Mouse (Mus musculus): ENCODE measurements at regions not wholly inside any gene's neighbourhood (a gene's known extent, or its start where the extent isn't known, plus 50 kb on each side); places are given as distances from the start of the nearest gene placed in this dataset.

- Histone ChIP-seq H3K9me3 (replicated peaks) (no peaks in the 10 kb centered on the region), H3K27ac (replicated peaks) (no peak overlapping the region), H3K36me3 (no peaks in the 10 kb centered on the region), H3K4me3 (replicated peaks) (no peak overlapping the region), H3K9ac (no peak overlapping the region), H3K27me3 (no peaks in the 10 kb centered on the region), H3K4me1 (peaks cover 7% of the 10 kb centered on the region), H3K4me2 (replicated peaks) (no peak overlapping the region)
- WGBS: 59% methylated on average over 7 of the region's 7 CpGs
- no peak for ATAC-seq (ENCODE audit: insufficient number of reproducible peaks, low FRiP score, low TSS enrichment, low read depth)
Measured at GRCm38 (mm10) chr1:90514176-90514575, 88.6 kb upstream of the Cops8 start.

GRCm38 (mm10) chr1:90518584-90519265 is 84.1 kb upstream of the Cops8 start:
- ATAC-seq (ENCODE audit: insufficient number of reproducible peaks, low FRiP score, low TSS enrichment, low read depth): no peak
- peak overlapping the region; percentile 53 for H3K27ac ChIP-seq (replicated peaks)

GRCm38 (mm10) chr1:90519284-90520275 is 83.2 kb upstream of the Cops8 start:
- WGBS: 50% methylated on average over 12 of the region's 12 CpGs
- Histone ChIP-seq H3K4me2 (replicated peaks) (no peak overlapping the region), H3K4me3 (replicated peaks) (no peak overlapping the region), H3K27ac (replicated peaks) (peak overlapping the region; percentile 53), H3K9ac (no peak overlapping the region), H3K4me1 (peaks cover 9% of the 10 kb centered on the region), H3K9me3 (replicated peaks) (no peaks in the 10 kb centered on the region), H3K27me3 (no peaks in the 10 kb centered on the region), H3K36me3 (no peaks in the 10 kb centered on the region)
- no peak for ATAC-seq (ENCODE audit: insufficient number of reproducible peaks, low FRiP score, low TSS enrichment, low read depth)

More at GRCm38 (mm10) chr1:90518584-90519265, 84.1 kb upstream of the Cops8 start:
- Histone ChIP-seq H3K27me3 (no peaks in the 10 kb centered on the region), H3K4me3 (replicated peaks) (no peak overlapping the region), H3K4me2 (replicated peaks) (no peak overlapping the region), H3K4me1 (peaks cover 9% of the 10 kb centered on the region), H3K9me3 (replicated peaks) (no peaks in the 10 kb centered on the region), H3K9ac (no peak overlapping the region), H3K36me3 (no peaks in the 10 kb centered on the region)
- 63% methylated on average over 9 of the region's 9 CpGs for WGBS

- no peaks in the 10 kb centered on the region for H3K36me3 ChIP-seq
- H3K4me2 ChIP-seq (replicated peaks): no peak overlapping the region
- no peak overlapping the region for H3K4me3 ChIP-seq (replicated peaks)
- ATAC-seq (ENCODE audit: insufficient number of reproducible peaks, low FRiP score, low TSS enrichment, low read depth): no peak
- no peaks in the 10 kb centered on the region for H3K27me3 ChIP-seq
- no peak overlapping the region for H3K27ac ChIP-seq (replicated peaks)
- peaks cover 9% of the 10 kb centered on the region for H3K4me1 ChIP-seq
- WGBS: 71% methylated on average over 8 of the region's 8 CpGs
- H3K9me3 ChIP-seq (replicated peaks): no peaks in the 10 kb centered on the region
- H3K9ac ChIP-seq: no peak overlapping the region
Measured at GRCm38 (mm10) chr1:90522294-90522693, 80.5 kb upstream of the Cops8 start.

GRCm38 (mm10) chr1:90524641-90525220 is 78.0 kb upstream of the Cops8 start:
- peaks cover 8% of the 10 kb centered on the region; the same call in 1 of the 2 replicates for H3K4me1 ChIP-seq
- H3K9me3 ChIP-seq (replicated peaks): no peaks in the 10 kb centered on the region
- no peak overlapping the region for H3K4me3 ChIP-seq (replicated peaks)
- 27% methylated on average over 3 of the region's 3 CpGs for WGBS
- H3K9ac ChIP-seq: no peak overlapping the region
- H3K36me3 ChIP-seq: no peaks in the 10 kb centered on the region
- ATAC-seq (ENCODE audit: insufficient number of reproducible peaks, low FRiP score, low TSS enrichment, low read depth): no peak
- H3K4me2 ChIP-seq (replicated peaks): no peak overlapping the region
- no peak overlapping the region for H3K27ac ChIP-seq (replicated peaks)
- H3K27me3 ChIP-seq: no peaks in the 10 kb centered on the region

GRCm38 (mm10) chr1:90526311-90526710 is 76.5 kb upstream of the Cops8 start:
- Histone ChIP-seq H3K9me3 (replicated peaks) (no peaks in the 10 kb centered on the region), H3K4me2 (replicated peaks) (no peak overlapping the region), H3K36me3 (no peaks in the 10 kb centered on the region), H3K9ac (no peak overlapping the region), H3K27ac (replicated peaks) (peak overlapping the region; percentile 28; the same call in 1 of the 2 replicates), H3K27me3 (no peaks in the 10 kb centered on the region), H3K4me3 (replicated peaks) (no peak overlapping the region), H3K4me1 (peaks cover 8% of the 10 kb centered on the region; the same call in 1 of the 2 replicates)
- 42% methylated on average over 7 of the region's 7 CpGs for WGBS
- ATAC-seq (ENCODE audit: insufficient number of reproducible peaks, low FRiP score, low TSS enrichment, low read depth): no peak

GRCm38 (mm10) chr1:90527947-90528717 is 74.6 kb upstream of the Cops8 start:
- peaks cover 14% of the 10 kb centered on the region; the same call in 1 of the 2 replicates for H3K4me1 ChIP-seq
- H3K36me3 ChIP-seq: no peaks in the 10 kb centered on the region
- no peak overlapping the region for H3K9ac ChIP-seq
- no peak for ATAC-seq (ENCODE audit: insufficient number of reproducible peaks, low FRiP score, low TSS enrichment, low read depth)
- no peak overlapping the region for H3K4me3 ChIP-seq (replicated peaks)
- no peaks in the 10 kb centered on the region for H3K9me3 ChIP-seq (replicated peaks)
- peak overlapping the region; percentile 63 for H3K27ac ChIP-seq (replicated peaks)
- no peak overlapping the region for H3K4me2 ChIP-seq (replicated peaks)
- no peaks in the 10 kb centered on the region for H3K27me3 ChIP-seq
- WGBS: 56% methylated on average over 11 of the region's 11 CpGs

- ATAC-seq (ENCODE audit: insufficient number of reproducible peaks, low FRiP score, low TSS enrichment, low read depth): no peak
- Histone ChIP-seq H3K27ac (replicated peaks) (no peak overlapping the region), H3K4me1 (peaks cover 11% of the 10 kb centered on the region; the same call in 1 of the 2 replicates), H3K36me3 (no peaks in the 10 kb centered on the region), H3K27me3 (no peaks in the 10 kb centered on the region), H3K9ac (no peak overlapping the region), H3K9me3 (replicated peaks) (no peaks in the 10 kb centered on the region), H3K4me2 (replicated peaks) (no peak overlapping the region), H3K4me3 (replicated peaks) (no peak overlapping the region)
- 86% methylated on average over 6 of the region's 6 CpGs for WGBS
Measured at GRCm38 (mm10) chr1:90533481-90533880, 69.3 kb upstream of the Cops8 start.

GRCm38 (mm10) chr1:90536105-90536504 is 66.7 kb upstream of the Cops8 start:
- Histone ChIP-seq H3K27ac (replicated peaks) (no peak overlapping the region), H3K9ac (no peak overlapping the region), H3K4me3 (replicated peaks) (no peak overlapping the region), H3K36me3 (no peaks in the 10 kb centered on the region), H3K27me3 (no peaks in the 10 kb centered on the region), H3K9me3 (replicated peaks) (no peaks in the 10 kb centered on the region), H3K4me1 (peaks cover 11% of the 10 kb centered on the region; the same call in 1 of the 2 replicates), H3K4me2 (replicated peaks) (no peak overlapping the region)
- no peak; the same call in 1 of the 2 replicates for ATAC-seq (ENCODE audit: insufficient number of reproducible peaks, low FRiP score, low TSS enrichment, low read depth)

GRCm38 (mm10) chr1:90543801-90544795 is 58.7 kb upstream of the Cops8 start:
- Histone ChIP-seq H3K9me3 (replicated peaks) (peaks cover 9% of the 10 kb centered on the region; the same call in 1 of the 2 replicates), H3K27me3 (no peaks in the 10 kb centered on the region), H3K9ac (no peak overlapping the region), H3K4me3 (replicated peaks) (no peak overlapping the region), H3K4me2 (replicated peaks) (no peak overlapping the region), H3K4me1 (no peaks in the 10 kb centered on the region), H3K27ac (replicated peaks) (no peak overlapping the region), H3K36me3 (no peaks in the 10 kb centered on the region)
- 52% methylated on average over 19 of the region's 19 CpGs for WGBS
- ATAC-seq (ENCODE audit: insufficient number of reproducible peaks, low FRiP score, low TSS enrichment, low read depth): no peak

All from embryonic facial prominence, embryonic 15.5 days (tissue).